Mouse (Mus musculus) heart, postnatal 0 days (tissue): ENCODE measurements around the gene Gdf5.

Source experiments
- CTCF ChIP-seq: IDR thresholded peaks from 2 replicates; pipeline ENCODE4 v1.5.1; 2016; ENCODE audit warnings: antibody characterized with exemption, control low read depth, low read depth
- EP300 ChIP-seq: IDR thresholded peaks from 2 replicates; pipeline ENCODE4 v1.6.1; 2016; ENCODE audit warnings: antibody characterized with exemption, low read depth

DNA sequence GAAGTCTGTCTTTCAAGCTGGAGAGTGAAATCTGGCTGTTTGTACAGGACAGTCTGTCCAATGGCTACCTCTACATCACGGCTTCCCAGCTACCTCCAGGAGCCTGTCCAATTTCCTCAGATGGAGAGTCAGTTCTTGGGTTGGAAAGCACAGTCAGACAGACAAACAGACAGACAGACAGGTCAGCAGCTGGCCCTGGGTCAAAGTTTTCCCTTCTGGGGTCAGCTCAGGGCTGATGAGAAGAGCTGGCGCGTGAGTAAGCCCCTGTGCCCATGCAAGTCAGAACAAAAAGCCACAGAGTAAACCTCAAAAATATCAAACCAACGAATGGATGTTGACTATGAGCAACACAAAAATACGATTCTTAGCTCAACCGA, 41.5 kb downstream of the Gdf5 start:
- TF ChIP-seq EP300 (no peak), CTCF (no peak)
